Mouse (Mus musculus) MEL (cell line): Measurements from ENCODE around the gene Moxd1. TPM values are rescaled to one million over a fixed set of nuclear protein-coding genes. Genes with fewer than 3 reads are reported as not detected.
"Not testable (repeated sequence)": the region's sequence is repeated elsewhere in the genome, so short reads cannot be mapped to it uniquely, and the experiment has no call there.

Source experiments
- DNase-seq: peaks from one replicate; pipeline ENCODE4 v3.0.0; 2011; ENCODE audit warnings: low read depth, low spot score
- H3K27ac ChIP-seq: 2 replicates; pipeline ENCODE4 v1.5.1; 2012; ENCODE audit warnings: low read depth, mild to moderate bottlenecking, control low read depth, low read length, moderate library complexity; ENCODE audit not compliant: control insufficient read depth
- H3K27me3 ChIP-seq, 2 experiments: fragments of 150-350 bp in 1 of 2; sonication (generic) in 1 of 2; 2 replicates each; pipeline ENCODE4 v1.6.1; 2012; ENCODE audit warnings: low read length in 2 of 2, mild to moderate bottlenecking in 2 of 2, improper control_type of control experiment in 1 of 2, moderate library complexity in 1 of 2; ENCODE audit not compliant: insufficient read depth in 2 of 2, control insufficient read depth in 1 of 2
- H3K36me3 ChIP-seq, 2 experiments: 2 replicates each; pipeline ENCODE4 v1.6.1; 2012 to 2014; ENCODE audit warnings: low read length in 2 of 2, improper control_type of control experiment in 1 of 2, inconsistent platforms in 1 of 2, mild to moderate bottlenecking in 1 of 2; ENCODE audit not compliant: insufficient read depth in 2 of 2, control insufficient read depth in 1 of 2
- H3K4me1 ChIP-seq, 2 experiments: fragments of 150-350 bp in 1 of 2; sonication (generic) in 1 of 2; 2 replicates each; pipeline ENCODE4 v1.6.1; 2012; ENCODE audit warnings: low read length in 2 of 2, improper control_type of control experiment in 1 of 2, mild to moderate bottlenecking in 1 of 2; ENCODE audit not compliant: insufficient read depth in 2 of 2, control insufficient read depth in 1 of 2
- H3K4me3 ChIP-seq, 2 experiments: fragments of 150-350 bp in 1 of 2; sonication (generic) in 1 of 2; 2 replicates each; pipeline ENCODE4 v1.5.1; 2012; ENCODE audit warnings: low read depth in 2 of 2, low read length in 2 of 2, mild to moderate bottlenecking in 2 of 2, moderate library complexity in 2 of 2, control low read depth in 1 of 2, improper control_type of control experiment in 1 of 2; ENCODE audit not compliant: control insufficient read depth in 1 of 2, insufficient read depth in 1 of 2
- H3K79me2 ChIP-seq: 2 replicates; pipeline ENCODE4 v1.6.1; 2012; ENCODE audit warnings: mild to moderate bottlenecking, low read length, moderate library complexity; ENCODE audit not compliant: control insufficient read depth, poor library complexity, insufficient read depth
- H3K9ac ChIP-seq: 2 replicates; pipeline ENCODE4 v1.6.1; 2012; ENCODE audit warnings: low read depth, mild to moderate bottlenecking, control low read depth, low read length, moderate library complexity; ENCODE audit not compliant: control insufficient read depth, poor library complexity, severe bottlenecking
- H3K9me3 ChIP-seq: fragments of 150-350 bp; sonication (generic); replicated peaks from 2 replicates; pipeline ENCODE4 v1.6.1; 2012; ENCODE audit warnings: mild to moderate bottlenecking, low read length, improper control_type of control experiment, moderate library complexity; ENCODE audit not compliant: insufficient read depth
- CHD1 ChIP-seq: IDR thresholded peaks from 2 replicates; pipeline ENCODE4 v1.6.1; 2012; ENCODE audit warnings: low read depth, mild to moderate bottlenecking, inconsistent platforms, low read length, improper control_type of control experiment
- CHD2 ChIP-seq: IDR thresholded peaks from 2 replicates; pipeline ENCODE4 v1.6.1; 2011; ENCODE audit warnings: low read length, improper control_type of control experiment
- CTCF ChIP-seq, 3 experiments: IDR thresholded peaks in 2 of 3; conservative IDR thresholded peaks in 1 of 3; 2 replicates each; pipeline ENCODE4 v1.5.1; 2011 to 2012; ENCODE audit warnings: low read length in 3 of 3, low read depth in 2 of 3, mild to moderate bottlenecking in 2 of 3, improper control_type of control experiment in 1 of 3, inconsistent platforms in 1 of 3, mixed read lengths in 1 of 3, moderate library complexity in 1 of 3; ENCODE audit not compliant: control insufficient read depth in 1 of 3, insufficient read depth in 1 of 3, poor library complexity in 1 of 3, severe bottlenecking in 1 of 3
- E2F4 ChIP-seq: IDR thresholded peaks from 2 replicates; pipeline ENCODE4 v1.6.1; 2011; ENCODE audit warnings: low read depth, low read length, improper control_type of control experiment, borderline replicate concordance
- ELF1 ChIP-seq: IDR thresholded peaks from 2 replicates; pipeline ENCODE4 v1.6.1; 2014; ENCODE audit warnings: low read depth, mild to moderate bottlenecking, inconsistent platforms, low read length, improper control_type of control experiment, moderate library complexity
- ETS1 ChIP-seq: IDR thresholded peaks from 2 replicates; pipeline ENCODE4 v1.6.1; 2012; ENCODE audit warnings: low read depth, mild to moderate bottlenecking, inconsistent platforms, low read length, improper control_type of control experiment, moderate library complexity
- JUND ChIP-seq: IDR thresholded peaks from 2 replicates; pipeline ENCODE4 v1.6.1; 2011; ENCODE audit warnings: low read depth, mild to moderate bottlenecking, improper control_type of control experiment, low read length
- KAT2A ChIP-seq: conservative IDR thresholded peaks from 2 replicates; pipeline ENCODE4 v1.6.1; 2012; ENCODE audit warnings: low read depth, low read length, improper control_type of control experiment, inconsistent platforms
- MXI1 ChIP-seq: IDR thresholded peaks from 2 replicates; pipeline ENCODE4 v1.6.1; 2011; ENCODE audit warnings: mild to moderate bottlenecking, low read depth, low read length, improper control_type of control experiment
- NELFE ChIP-seq: IDR thresholded peaks from 2 replicates; pipeline ENCODE4 v1.6.1; 2011; ENCODE audit warnings: low read depth, low read length, improper control_type of control experiment
- NRF1 ChIP-seq: IDR thresholded peaks from 2 replicates; pipeline ENCODE4 v1.6.1; 2014; ENCODE audit warnings: low read depth, mild to moderate bottlenecking, inconsistent platforms, low read length, improper control_type of control experiment, moderate library complexity; ENCODE audit not compliant: poor library complexity, insufficient read depth, severe bottlenecking
- POLR2A ChIP-seq, 2 experiments: IDR thresholded peaks; 2 replicates each; pipeline ENCODE4 v1.6.1; 2011 to 2012; ENCODE audit warnings: low read length in 2 of 2, mild to moderate bottlenecking in 2 of 2, control low read depth in 1 of 2, improper control_type of control experiment in 1 of 2, low read depth in 1 of 2, moderate library complexity in 1 of 2; ENCODE audit not compliant: control insufficient read depth in 1 of 2, insufficient read depth in 1 of 2, poor library complexity in 1 of 2
- POLR2AphosphoS2 ChIP-seq: IDR thresholded peaks from 2 replicates; pipeline ENCODE4 v1.6.1; 2011; ENCODE audit warnings: low read length, improper control_type of control experiment
- RAD21 ChIP-seq: IDR thresholded peaks from 2 replicates; pipeline ENCODE4 v1.6.1; 2011; ENCODE audit warnings: mild to moderate bottlenecking, low read depth, low read length, improper control_type of control experiment
- SIN3A ChIP-seq: IDR thresholded peaks from 2 replicates; pipeline ENCODE4 v1.6.1; 2012; ENCODE audit warnings: low read length, improper control_type of control experiment, inconsistent platforms
- SMC3 ChIP-seq: IDR thresholded peaks from 2 replicates; pipeline ENCODE4 v1.6.1; 2011; ENCODE audit warnings: low read depth, low read length, improper control_type of control experiment
- TAL1 ChIP-seq: IDR thresholded peaks from 2 replicates; pipeline ENCODE4 v1.6.1; 2012; ENCODE audit warnings: mild to moderate bottlenecking, inconsistent platforms, low read length, moderate library complexity, mixed read lengths
- TBP ChIP-seq: IDR thresholded peaks from 2 replicates; pipeline ENCODE4 v1.8.0; 2011; ENCODE audit warnings: low read depth, low read length, improper control_type of control experiment
- TCF12 ChIP-seq: IDR thresholded peaks from 2 replicates; pipeline ENCODE4 v1.6.1; 2014; ENCODE audit warnings: low read depth, mild to moderate bottlenecking, inconsistent platforms, low read length, improper control_type of control experiment, moderate library complexity
- USF1 ChIP-seq: IDR thresholded peaks from 2 replicates; pipeline ENCODE4 v1.6.1; 2014; ENCODE audit warnings: low read depth, mild to moderate bottlenecking, inconsistent platforms, low read length, improper control_type of control experiment, moderate library complexity
- USF2 ChIP-seq, 2 experiments: IDR thresholded peaks; 2 replicates each; pipeline ENCODE4 v1.6.1; 2011 to 2012; ENCODE audit warnings: improper control_type of control experiment in 2 of 2, low read length in 2 of 2, borderline replicate concordance in 1 of 2, inconsistent platforms in 1 of 2, low read depth in 1 of 2, mild to moderate bottlenecking in 1 of 2; ENCODE audit not compliant: insufficient read depth in 1 of 2
- ZC3H11A ChIP-seq: IDR thresholded peaks from 2 replicates; pipeline ENCODE4 v1.6.1; 2012; ENCODE audit warnings: low read depth, mild to moderate bottlenecking, inconsistent platforms, low read length, improper control_type of control experiment
- ZKSCAN1 ChIP-seq: IDR thresholded peaks from 2 replicates; pipeline ENCODE4 v1.6.1; 2012; ENCODE audit warnings: low read depth, mild to moderate bottlenecking, inconsistent platforms, low read length, improper control_type of control experiment, moderate library complexity
- ZNF384 ChIP-seq: IDR thresholded peaks from 2 replicates; pipeline ENCODE4 v1.6.1; 2012; ENCODE audit warnings: low read depth, mild to moderate bottlenecking, inconsistent platforms, low read length, improper control_type of control experiment
- polyA plus RNA-seq, 2 experiments: library from polyadenylated mRNA; stranded (reverse) in 1 of 2; unstranded in 1 of 2; fragments of >175 nt in 1 of 2; fragments of >200 nt in 1 of 2; gene quantifications; 2 replicates each; pipeline versions ENCODE4 v1.2.1 to v1.2.4; 2012; ENCODE audit warnings: low replicate concordance in 2 of 2, low read depth in 1 of 2; ENCODE audit not compliant: insufficient read length in 2 of 2, insufficient read depth in 1 of 2, missing spikeins in 1 of 2
- total RNA-seq: library from RNA; depleted of rRNA; stranded (reverse); fragments of 300-350 nt; gene quantifications from 2 replicates; pipeline ENCODE4 v1.2.3, GENCODE M21; 2012

Gene Moxd1
- total and polyA plus RNA-seq, 3 experiments, result not detected

- H3K27ac ChIP-seq, H3K4me1 ChIP-seq, H3K27me3 ChIP-seq, H3K4me3 ChIP-seq, H3K79me2 ChIP-seq, H3K9me3 ChIP-seq, H3K36me3 ChIP-seq, DNase-seq, H3K9ac ChIP-seq: not testable (repeated sequence)
These were observed 103.9 kb downstream of the Moxd1 start for GRCm38 (mm10) chr10:24327265-24327664.

- Histone ChIP-seq H3K4me3 (no peak overlapping the region), H3K9me3 (no peaks in the 10 kb centered on the region), H3K4me1 (no peaks in the 10 kb centered on the region), H3K27ac (no peak overlapping the region), H3K9ac (no peak overlapping the region), H3K79me2 (no peaks in the 10 kb centered on the region), H3K27me3 (no peaks in the 10 kb centered on the region), H3K36me3 (no peaks in the 10 kb centered on the region)
- DNase-seq, result peak; percentile 15
- TF ChIP-seq RAD21, result peak; percentile 53
- TF ChIP-seq ELF1, result no peak
- no peak for TF ChIP-seq ZC3H11A
- no peak for TF ChIP-seq E2F4
- peak; percentile 43 for TF ChIP-seq SMC3
- TF ChIP-seq USF1, result no peak
- TF ChIP-seq CTCF (IDR thresholded peaks at IDR 0.05 in 2 of 3, conservative IDR thresholded peaks at IDR 0.05 in 1 of 3; ENCODE audit: control insufficient read depth in 1 of 3, insufficient read depth in 1 of 3, low read depth in 2 of 3, low read length in 3 of 3, poor library complexity in 1 of 3, severe bottlenecking in 1 of 3), result peak in 2 of 3 experiments; percentile 14 to 53; a peak in 4 of 6 replicates
- no peak for TF ChIP-seq NELFE
- no peak for TF ChIP-seq NRF1
- no peak for TF ChIP-seq KAT2A
- no peak for TF ChIP-seq POLR2A (IDR thresholded peaks at IDR 0.05; ENCODE audit: control insufficient read depth in 1 of 2, insufficient read depth in 1 of 2, low read depth in 1 of 2, low read length in 2 of 2, poor library complexity in 1 of 2)
- TF ChIP-seq ZNF384, result no peak
- TF ChIP-seq TBP, result no peak
- no peak for TF ChIP-seq SIN3A
These were observed 109.5 kb downstream of the Moxd1 start for GRCm38 (mm10) chr10:24332799-24333198.

GRCm38 (mm10) chr10:24339593-24340143 lies 116.4 kb downstream of the Moxd1 start:
- TF ChIP-seq ZC3H11A (no peak), ZKSCAN1 (no peak), E2F4 (no peak), POLR2A (IDR thresholded peaks at IDR 0.05; ENCODE audit: control insufficient read depth in 1 of 2, insufficient read depth in 1 of 2, low read depth in 1 of 2, low read length in 2 of 2, poor library complexity in 1 of 2) (no peak), TBP (no peak), ETS1 (no peak), USF2 (IDR thresholded peaks at IDR 0.05; ENCODE audit: borderline replicate concordance in 1 of 2, insufficient read depth in 1 of 2, low read depth in 1 of 2, low read length in 2 of 2) (no peak), TAL1 (no peak), CHD1 (no peak), MXI1 (no peak), TCF12 (no peak), CHD2 (no peak), POLR2AphosphoS2 (no peak), JUND (no peak)
- H3K4me3 ChIP-seq, result no peak overlapping the region
- no peak overlapping the region for H3K9ac ChIP-seq
- H3K27ac ChIP-seq, result no peak overlapping the region
- H3K36me3 ChIP-seq, result no peaks in the 10 kb centered on the region
- no peaks in the 10 kb centered on the region for H3K79me2 ChIP-seq
- DNase-seq, result no peak
- H3K4me1 ChIP-seq, result no peaks in the 10 kb centered on the region
- H3K27me3 ChIP-seq, result no peaks in the 10 kb centered on the region
- no peaks in the 10 kb centered on the region for H3K9me3 ChIP-seq
